Mouse (Mus musculus): ENCODE results near the gene Wdr5. TPM values are rescaled to one million over a fixed set of nuclear protein-coding genes. Genes with fewer than 3 reads are reported as not detected.

Wdr5 gene
- polyA plus RNA-seq, 1 experiment from 2014 or later: 53.0 TPM

DNA sequence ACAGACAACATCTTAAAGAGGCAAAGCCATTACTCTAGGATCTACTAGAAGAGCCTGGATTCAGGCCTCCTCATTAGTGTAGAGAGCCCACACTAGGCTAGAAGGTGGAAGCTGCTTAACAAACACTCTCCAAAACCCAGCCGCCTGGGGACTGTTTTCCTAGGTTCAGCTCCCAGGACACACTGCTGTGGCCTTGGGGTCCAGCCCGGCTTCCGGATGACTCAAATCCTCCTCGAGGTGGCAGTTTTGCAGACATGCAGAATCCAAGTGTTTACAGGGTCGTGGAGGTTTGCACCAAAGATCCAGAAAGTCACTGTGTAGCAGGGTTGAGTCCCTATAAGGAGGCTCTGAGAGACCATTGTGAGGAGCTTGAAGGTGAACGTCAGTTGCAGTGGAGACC lies 42.0 kb downstream of the Wdr5 start:
- Histone ChIP-seq H3K4me1 (replicated peaks; ENCODE audit: control insufficient read depth, insufficient read depth, low read length) (peaks cover 12% of the 10 kb centered on the region), H3K36me3 (ENCODE audit: control insufficient read depth, insufficient read depth, low read length) (no peaks in the 10 kb centered on the region), H3K4me2 (ENCODE audit: low read depth, low read length) (no peak overlapping the region), H3K9ac (ENCODE audit: low read length) (no peak overlapping the region), H3K9me3 (ENCODE audit: control insufficient read depth, low read length) (no peaks in the 10 kb centered on the region), H3K27me3 (ENCODE audit: control insufficient read depth, insufficient read depth, low read depth, low read length) (no peaks in the 10 kb centered on the region), H3K27ac (ENCODE audit: low read length) (no peak overlapping the region), H3K4me3 (ENCODE audit: low read length) (no peak overlapping the region)
- no peak for ATAC-seq (ENCODE audit: low read depth)
- WGBS: 82% methylated on average over 6 of the region's 6 CpGs

DNA sequence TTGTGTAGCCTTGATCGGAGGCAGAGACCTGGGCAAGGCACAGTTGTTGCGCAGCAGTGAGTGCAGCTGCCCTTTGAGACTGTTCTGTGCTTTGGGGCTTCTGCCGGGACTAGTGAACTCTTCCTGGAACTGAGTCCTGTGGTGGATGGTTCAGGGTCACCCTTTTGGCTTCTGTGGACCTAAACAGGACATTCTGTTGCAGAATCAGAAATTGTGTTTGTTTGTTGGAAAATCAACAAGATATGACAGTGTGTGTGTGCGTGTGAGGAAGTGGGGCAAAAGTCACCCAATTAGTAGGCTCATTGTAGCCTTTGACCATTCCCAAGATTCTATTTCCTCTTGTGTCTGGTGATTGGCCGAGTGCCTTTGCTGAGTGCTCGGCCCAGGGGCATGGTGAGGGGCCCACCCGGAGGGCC lies 45.8 kb downstream of the Wdr5 start:
- WGBS: 61% methylated on average over 7 of the region's 7 CpGs
- ATAC-seq (ENCODE audit: low read depth): 0 out of 2 replicates have a peak, but pooled peaks have one; percentile 12
- no peaks in the 10 kb centered on the region for H3K27me3 ChIP-seq (ENCODE audit: control insufficient read depth, insufficient read depth, low read depth, low read length)
- no peak overlapping the region for H3K4me3 ChIP-seq (ENCODE audit: low read length)
- no peaks in the 10 kb centered on the region for H3K9me3 ChIP-seq (ENCODE audit: control insufficient read depth, low read length)
- no peak overlapping the region for H3K4me2 ChIP-seq (ENCODE audit: low read depth, low read length)
- H3K36me3 ChIP-seq (ENCODE audit: control insufficient read depth, insufficient read depth, low read length): no peaks in the 10 kb centered on the region
- no peak overlapping the region for H3K9ac ChIP-seq (ENCODE audit: low read length)
- no peak overlapping the region for H3K27ac ChIP-seq (ENCODE audit: low read length)
- peaks cover 9% of the 10 kb centered on the region; the same call in 1 of the 2 replicates for H3K4me1 ChIP-seq (replicated peaks; ENCODE audit: control insufficient read depth, insufficient read depth, low read length)

- peaks cover 11% of the 10 kb centered on the region; the same call in 1 of the 2 replicates for H3K4me1 ChIP-seq (replicated peaks; ENCODE audit: control insufficient read depth, insufficient read depth, low read length)
- WGBS: 47% methylated on average over 1 of the region's 1 CpGs
- H3K9ac ChIP-seq (ENCODE audit: low read length): no peak overlapping the region
- no peaks in the 10 kb centered on the region for H3K27me3 ChIP-seq (ENCODE audit: control insufficient read depth, insufficient read depth, low read depth, low read length)
- no peaks in the 10 kb centered on the region for H3K36me3 ChIP-seq (ENCODE audit: control insufficient read depth, insufficient read depth, low read length)
- no peaks in the 10 kb centered on the region for H3K9me3 ChIP-seq (ENCODE audit: control insufficient read depth, low read length)
- ATAC-seq (ENCODE audit: low read depth): no peak
- no peak overlapping the region for H3K4me3 ChIP-seq (ENCODE audit: low read length)
- no peak overlapping the region for H3K27ac ChIP-seq (ENCODE audit: low read length)
- no peak overlapping the region for H3K4me2 ChIP-seq (ENCODE audit: low read depth, low read length)
Measured at GRCm38 (mm10) chr2:27561159-27561558, 46.2 kb downstream of the Wdr5 start.

- H3K36me3 ChIP-seq (ENCODE audit: control insufficient read depth, insufficient read depth, low read length): no peaks in the 10 kb centered on the region
- no peaks in the 10 kb centered on the region for H3K9me3 ChIP-seq (ENCODE audit: control insufficient read depth, low read length)
- 96% methylated on average over 3 of the region's 3 CpGs for WGBS
- no peak for ATAC-seq (ENCODE audit: low read depth)
- no peak overlapping the region for H3K4me3 ChIP-seq (ENCODE audit: low read length)
- H3K27me3 ChIP-seq (ENCODE audit: control insufficient read depth, insufficient read depth, low read depth, low read length): no peaks in the 10 kb centered on the region
- H3K9ac ChIP-seq (ENCODE audit: low read length): no peak overlapping the region
- no peak overlapping the region for H3K4me2 ChIP-seq (ENCODE audit: low read depth, low read length)
- peaks cover 11% of the 10 kb centered on the region; the same call in 1 of the 2 replicates for H3K4me1 ChIP-seq (replicated peaks; ENCODE audit: control insufficient read depth, insufficient read depth, low read length)
- H3K27ac ChIP-seq (ENCODE audit: low read length): no peak overlapping the region
Measured at GRCm38 (mm10) chr2:27561829-27562228, 46.9 kb downstream of the Wdr5 start.

DNA sequence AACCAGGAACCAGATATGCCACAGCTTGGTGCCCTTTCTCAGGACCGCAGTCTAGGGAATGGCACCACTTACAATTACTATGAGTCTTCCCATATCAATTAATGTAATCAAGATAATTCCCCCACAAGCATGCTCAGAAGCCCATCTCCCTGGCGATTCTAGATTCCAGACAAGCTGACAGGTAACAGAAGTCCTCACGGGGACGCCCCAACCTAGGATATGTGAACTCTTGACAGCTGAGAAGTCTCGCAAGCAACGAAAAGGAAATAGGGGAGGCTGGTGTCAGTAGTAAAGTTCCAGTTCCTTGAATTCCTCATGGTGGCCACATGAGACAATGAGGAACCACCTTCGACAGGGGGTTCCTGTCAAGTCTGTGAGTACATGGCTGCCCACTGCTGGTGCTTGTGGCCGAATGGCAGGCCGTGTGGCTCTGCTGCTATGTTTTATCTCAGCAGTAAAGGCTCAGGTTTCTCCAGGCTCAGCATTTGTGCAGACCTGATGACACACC lies 48.7 kb downstream of the Wdr5 start:
- Histone ChIP-seq H3K27me3 (ENCODE audit: control insufficient read depth, insufficient read depth, low read depth, low read length) (no peaks in the 10 kb centered on the region), H3K4me3 (ENCODE audit: low read length) (no peak overlapping the region)

DNA sequence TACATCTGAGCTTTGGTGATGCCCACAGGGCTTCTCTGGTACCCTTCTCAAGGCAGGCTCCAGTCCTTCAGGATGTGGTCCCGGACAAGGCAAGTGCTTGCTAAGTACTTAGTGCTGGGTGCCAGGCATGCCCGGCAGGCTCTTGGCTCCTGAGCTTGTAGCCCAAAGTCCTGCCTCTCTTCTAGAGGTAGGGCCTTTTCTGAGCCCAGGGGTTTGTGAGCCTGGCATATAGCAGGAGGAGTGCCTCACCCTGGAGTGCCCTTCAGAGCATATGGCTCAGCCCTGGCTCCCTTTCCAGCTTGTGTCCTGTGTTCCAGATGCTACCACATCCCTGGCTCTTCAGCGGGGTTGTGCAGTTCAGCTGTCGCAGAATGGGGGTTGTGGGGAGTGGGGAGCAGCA lies 49.7 kb downstream of the Wdr5 start:
- Histone ChIP-seq H3K27me3 (ENCODE audit: control insufficient read depth, insufficient read depth, low read depth, low read length) (no peaks in the 10 kb centered on the region), H3K4me2 (ENCODE audit: low read depth, low read length) (no peak overlapping the region), H3K36me3 (ENCODE audit: control insufficient read depth, insufficient read depth, low read length) (no peaks in the 10 kb centered on the region), H3K27ac (ENCODE audit: low read length) (no peak overlapping the region), H3K4me3 (ENCODE audit: low read length) (no peak overlapping the region), H3K9me3 (ENCODE audit: control insufficient read depth, low read length) (no peaks in the 10 kb centered on the region), H3K9ac (ENCODE audit: low read length) (peak overlapping the region; percentile 8; the same call in 1 of the 2 replicates), H3K4me1 (replicated peaks; ENCODE audit: control insufficient read depth, insufficient read depth, low read length) (peaks cover 11% of the 10 kb centered on the region; the same call in 1 of the 2 replicates)
- ATAC-seq (ENCODE audit: low read depth): no peak
- 81% methylated on average over 4 of the region's 4 CpGs for WGBS

More for the DNA sequence above, 48.7 kb downstream of the Wdr5 start:
- H3K36me3 ChIP-seq (ENCODE audit: control insufficient read depth, insufficient read depth, low read length): no peaks in the 10 kb centered on the region
- no peak for ATAC-seq (ENCODE audit: low read depth)
- no peaks in the 10 kb centered on the region for H3K9me3 ChIP-seq (ENCODE audit: control insufficient read depth, low read length)
- H3K4me1 ChIP-seq (replicated peaks; ENCODE audit: control insufficient read depth, insufficient read depth, low read length): peaks cover 11% of the 10 kb centered on the region; the same call in 1 of the 2 replicates
- WGBS: 68% methylated on average over 9 of the region's 9 CpGs
- H3K4me2 ChIP-seq (ENCODE audit: low read depth, low read length): no peak overlapping the region
- H3K9ac ChIP-seq (ENCODE audit: low read length): no peak overlapping the region
- no peak overlapping the region for H3K27ac ChIP-seq (ENCODE audit: low read length)

- 44% methylated on average over 12 of the region's 12 CpGs for WGBS
- peaks cover 11% of the 10 kb centered on the region; the same call in 1 of the 2 replicates for H3K4me1 ChIP-seq (replicated peaks; ENCODE audit: control insufficient read depth, insufficient read depth, low read length)
- H3K4me2 ChIP-seq (ENCODE audit: low read depth, low read length): no peak overlapping the region
- H3K27me3 ChIP-seq (ENCODE audit: control insufficient read depth, insufficient read depth, low read depth, low read length): no peaks in the 10 kb centered on the region
- H3K27ac ChIP-seq (ENCODE audit: low read length): no peak overlapping the region
- ATAC-seq (ENCODE audit: low read depth): 0 out of 2 replicates have a peak, but pooled peaks have one; percentile 32
- H3K9me3 ChIP-seq (ENCODE audit: control insufficient read depth, low read length): no peaks in the 10 kb centered on the region
- no peak overlapping the region for H3K4me3 ChIP-seq (ENCODE audit: low read length)
- no peaks in the 10 kb centered on the region for H3K36me3 ChIP-seq (ENCODE audit: control insufficient read depth, insufficient read depth, low read length)
- peak overlapping the region; percentile 8; the same call in 1 of the 2 replicates for H3K9ac ChIP-seq (ENCODE audit: low read length)
Measured at GRCm38 (mm10) chr2:27565316-27566103, 50.6 kb downstream of the Wdr5 start.

DNA sequence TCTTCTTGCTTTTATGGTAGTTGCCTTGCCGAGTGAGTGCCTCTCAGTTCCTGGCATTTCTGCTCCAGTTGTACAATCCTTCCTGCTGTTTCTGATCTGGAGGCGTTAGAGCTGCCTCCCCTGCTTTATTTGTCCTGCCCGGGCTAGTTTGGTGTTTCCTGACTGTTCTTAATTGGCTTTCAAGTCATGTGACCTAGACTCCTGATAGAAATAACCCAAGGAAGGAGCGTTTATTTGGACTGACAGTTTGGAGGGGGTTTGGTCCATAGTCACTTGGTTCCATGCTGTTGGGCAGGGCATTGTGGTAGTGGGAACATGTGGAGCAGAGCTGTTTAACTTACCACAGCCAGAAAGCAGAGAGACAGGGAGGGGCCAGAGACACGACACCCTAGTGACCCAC lies 55.9 kb downstream of the Wdr5 start:
- Histone ChIP-seq H3K4me1 (replicated peaks; ENCODE audit: control insufficient read depth, insufficient read depth, low read length) (peaks cover 24% of the 10 kb centered on the region), H3K27me3 (ENCODE audit: control insufficient read depth, insufficient read depth, low read depth, low read length) (no peaks in the 10 kb centered on the region), H3K4me2 (ENCODE audit: low read depth, low read length) (no peak overlapping the region), H3K4me3 (ENCODE audit: low read length) (no peak overlapping the region), H3K27ac (ENCODE audit: low read length) (peak overlapping the region; percentile 89; the same call in 1 of the 2 replicates), H3K9ac (ENCODE audit: low read length) (no peak overlapping the region), H3K36me3 (ENCODE audit: control insufficient read depth, insufficient read depth, low read length) (no peaks in the 10 kb centered on the region), H3K9me3 (ENCODE audit: control insufficient read depth, low read length) (no peaks in the 10 kb centered on the region)
- no peak for ATAC-seq (ENCODE audit: low read depth)
- WGBS: 54% methylated on average over 5 of the region's 5 CpGs

GRCm38 (mm10) chr2:27572261-27572793 lies 57.4 kb downstream of the Wdr5 start:
- Histone ChIP-seq H3K9me3 (ENCODE audit: control insufficient read depth, low read length) (no peaks in the 10 kb centered on the region), H3K36me3 (ENCODE audit: control insufficient read depth, insufficient read depth, low read length) (no peaks in the 10 kb centered on the region), H3K9ac (ENCODE audit: low read length) (no peak overlapping the region), H3K27ac (ENCODE audit: low read length) (peak overlapping the region; percentile 89), H3K27me3 (ENCODE audit: control insufficient read depth, insufficient read depth, low read depth, low read length) (no peaks in the 10 kb centered on the region), H3K4me2 (ENCODE audit: low read depth, low read length) (no peak overlapping the region), H3K4me1 (replicated peaks; ENCODE audit: control insufficient read depth, insufficient read depth, low read length) (peaks cover 23% of the 10 kb centered on the region), H3K4me3 (ENCODE audit: low read length) (no peak overlapping the region)
- ATAC-seq (ENCODE audit: low read depth): peak; percentile 79
- WGBS: 20% methylated on average over 8 of the region's 8 CpGs
